Mouse (Mus musculus) adrenal gland, postnatal 4 days (tissue): ENCODE results near the gene Snx18. TPM values are rescaled to one million over a fixed set of nuclear protein-coding genes. Genes with fewer than 3 reads are reported as not detected.
A peak's percentile ranks its signal among the peaks of the same experiment; 100 is the strongest.

ENCODE experiments used
- DNase-seq, 2 experiments: peaks; one replicate each; pipeline ENCODE4 v3.0.0; 2021 to 2022; ENCODE audit warnings: low spot score in 2 of 2, mixed read lengths in 2 of 2
- long read RNA-seq, 2 experiments: library from polyadenylated mRNA; stranded (forward); transcript quantifications; one replicate each; pipeline ENCODE4 v2.0.0; 2021
- total RNA-seq, 2 experiments: library from RNA; stranded (reverse); gene quantifications; 2 replicates each; pipeline ENCODE4 v1.2.3; 2021

Gene Snx18
- 10 to 100 TPM; 34.6 to 34.8 TPM for total RNA-seq
- long read RNA-seq, experiment 1, full-length matches to known transcripts = 15 of 18 reads
- long read RNA-seq, experiment 1, partial matches to known transcripts = 0 of 18 reads
- long read RNA-seq, experiment 1, other reads (novel, unspliced or antisense) = 3 of 18 reads
- long read RNA-seq, experiment 2, full-length matches to known transcripts = 66 of 72 reads
- long read RNA-seq, experiment 2, partial matches to known transcripts = 0 of 72 reads
- long read RNA-seq, experiment 2, other reads (novel, unspliced or antisense) = 6 of 72 reads

GRCm38 (mm10) chr13:113617891-113618823 is at the start of gene Snx18:
Gene Snx18, minus strand, starts transcription at chr13:113618564.
- peak; percentile 78 to 82 for DNase-seq

- DNase-seq = no peak
These were observed 45.5 kb upstream of the Snx18 start for GRCm38 (mm10) chr13:113663883-113664282.

- no peak for DNase-seq
These were observed 44.9 kb upstream of the Snx18 start, which contains the start of gene Hspb3 for GRCm38 (mm10) chr13:113663151-113663779. Gene Hspb3, minus strand, starts transcription at chr13:113663676.

GRCm38 (mm10) chr13:113661826-113662271 is 43.5 kb upstream of the Snx18 start:
- DNase-seq = no peak

- no peak for DNase-seq
These were observed 42.4 kb upstream of the Snx18 start for GRCm38 (mm10) chr13:113660576-113661310.

GRCm38 (mm10) chr13:113657204-113657603 is 38.8 kb upstream of the Snx18 start:
- DNase-seq = no peak

- DNase-seq = no peak
These were observed 38.3 kb upstream of the Snx18 start for GRCm38 (mm10) chr13:113656639-113657038.

- DNase-seq = no peak
These were observed 37.1 kb upstream of the Snx18 start for GRCm38 (mm10) chr13:113655511-113655910.

GRCm38 (mm10) chr13:113640944-113641597 is 22.7 kb upstream of the Snx18 start:
- DNase-seq = no peak

GRCm38 (mm10) chr13:113638914-113639313 is 20.6 kb upstream of the Snx18 start:
- DNase-seq = no peak

- DNase-seq = no peak
These were observed 17.4 kb upstream of the Snx18 start for GRCm38 (mm10) chr13:113635799-113636222.

GRCm38 (mm10) chr13:113634732-113635481 is 16.5 kb upstream of the Snx18 start:
- no peak for DNase-seq

- DNase-seq = no peak
These were observed 14.1 kb upstream of the Snx18 start for GRCm38 (mm10) chr13:113632506-113632905.

- DNase-seq = no peak
These were observed 9.2 kb upstream of the Snx18 start for GRCm38 (mm10) chr13:113627601-113628000.

GRCm38 (mm10) chr13:113622865-113623255 is 4.5 kb upstream of the Snx18 start:
- no peak for DNase-seq

- no peak for DNase-seq
These were observed 3.9 kb upstream of the Snx18 start for GRCm38 (mm10) chr13:113622122-113622864.

GRCm38 (mm10) chr13:113619003-113619402 is 639 bp upstream of the Snx18 start:
- DNase-seq = no peak

- DNase-seq = no peak
These were observed 950 bp downstream of the Snx18 start for GRCm38 (mm10) chr13:113617338-113617890.
